Mouse (Mus musculus): ENCODE measurements around the gene Pfpl.

Pfpl gene

GRCm38 (mm10) chr19:12464127-12464526 is 36.4 kb downstream of the Pfpl start:
- DNase-seq (ENCODE audit: low spot score in 2 of 2), result no peak

GRCm38 (mm10) chr19:12464674-12465073 is 37.0 kb downstream of the Pfpl start:
- no peak for DNase-seq (ENCODE audit: low spot score in 2 of 2)

GRCm38 (mm10) chr19:12465530-12466144 is 37.9 kb downstream of the Pfpl start:
- no peak for DNase-seq (ENCODE audit: low spot score in 2 of 2)

- peak; percentile 44 to 69 for DNase-seq (ENCODE audit: low spot score in 2 of 2)
These were observed 38.5 kb downstream of the Pfpl start for GRCm38 (mm10) chr19:12466204-12466603.

GRCm38 (mm10) chr19:12467436-12467835 is 39.7 kb downstream of the Pfpl start:
- DNase-seq (ENCODE audit: low spot score in 2 of 2), result peak; percentile 39 to 60

GRCm38 (mm10) chr19:12471866-12472265 is 44.2 kb downstream of the Pfpl start:
- peak in 1 of 2 experiments; percentile 21 for DNase-seq (ENCODE audit: low spot score in 2 of 2)

- DNase-seq (ENCODE audit: low spot score in 2 of 2), result no peak
These were observed 44.8 kb downstream of the Pfpl start for GRCm38 (mm10) chr19:12472381-12472976.

- DNase-seq (ENCODE audit: low spot score in 2 of 2), result peak in 1 of 2 experiments; percentile 37
These were observed 45.5 kb downstream of the Pfpl start for GRCm38 (mm10) chr19:12473201-12473641.

GRCm38 (mm10) chr19:12473951-12474350 is 46.2 kb downstream of the Pfpl start:
- DNase-seq (ENCODE audit: low spot score in 2 of 2), result no peak

- DNase-seq (ENCODE audit: low spot score in 2 of 2), result peak; percentile 23 to 50
These were observed 47.9 kb downstream of the Pfpl start for GRCm38 (mm10) chr19:12475380-12476250.

- DNase-seq (ENCODE audit: low spot score in 2 of 2), result peak in 1 of 2 experiments; percentile 25
These were observed 49.1 kb downstream of the Pfpl start for GRCm38 (mm10) chr19:12476721-12477270.

GRCm38 (mm10) chr19:12478369-12478768 is 50.7 kb downstream of the Pfpl start:
- no peak for DNase-seq (ENCODE audit: low spot score in 2 of 2)

All from natural killer cell, adult 2 months (primary cell).